Mouse (Mus musculus): ENCODE results near the gene Spem1. TPM values are rescaled to one million over a fixed set of nuclear protein-coding genes. Genes with fewer than 3 reads are reported as not detected.
A peak's percentile ranks its signal among the peaks of the same experiment; 100 is the strongest.

Gene Spem1
- polyA plus RNA-seq, 1 experiment from 2014 or later: not detected

DNA sequence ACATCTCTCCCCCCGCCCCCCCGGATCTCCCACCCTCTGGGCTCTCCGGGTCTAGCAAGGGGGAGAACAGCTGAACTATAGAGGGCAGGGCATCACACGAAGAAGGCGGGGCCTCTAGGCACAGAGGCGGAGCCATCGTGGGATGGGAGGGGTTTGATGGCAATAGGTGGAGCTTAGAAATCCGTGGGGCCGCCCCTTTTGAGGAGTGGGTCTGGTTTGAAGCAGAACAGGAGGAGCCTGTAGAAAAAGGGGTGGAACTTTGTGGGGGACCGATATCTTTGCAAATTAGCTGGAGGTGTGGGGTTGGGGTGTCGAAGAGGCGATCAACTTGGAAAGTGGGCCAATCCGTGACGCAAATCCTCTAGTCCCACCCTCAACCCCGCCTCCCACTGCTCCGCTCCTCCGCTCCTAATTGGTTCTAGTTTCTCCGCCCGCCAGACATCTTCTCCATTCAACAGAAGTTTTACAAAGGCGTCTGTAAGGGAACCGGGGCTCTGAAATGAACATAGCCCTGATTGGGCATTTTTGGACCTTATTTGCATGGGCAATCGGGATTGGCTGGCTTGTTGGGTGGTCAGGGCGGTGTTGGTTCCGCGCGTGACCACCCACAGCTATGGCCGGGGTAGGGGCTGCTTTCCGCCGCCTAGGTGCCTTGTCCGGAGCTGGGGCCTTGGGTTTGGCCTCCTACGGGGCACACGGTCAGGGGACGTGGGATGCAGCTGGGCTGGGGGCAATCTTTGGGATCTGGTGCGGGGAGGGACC is 16.2 kb upstream of the Spem1 start, which contains the start of gene Tmem256:
Gene Tmem256 (plus strand): TSS at position 563 of the 762 bp plus-strand sequence.
- ATAC-seq: peak; percentile 92
- H3K4me1 ChIP-seq (ENCODE audit: insufficient read depth): peaks cover 51% of the 10 kb centered on the region
- under 1% methylated on average over 34 of the region's 34 CpGs for WGBS (ENCODE audit: insufficient replicate concordance)

GRCm38 (mm10) chr11:69837604-69837951 is 15.6 kb upstream of the Spem1 start, which contains the start of gene Nlgn2:
TSS of gene Nlgn2 (minus strand) at chr11:69837784.
- DNase-seq (no peak), ATAC-seq (peak; percentile 27)
- peak; percentile 22; the same call in 1 of the 2 replicates for TF ChIP-seq CTCF (IDR thresholded peaks at IDR 0.05; ENCODE audit: low read depth)
- no peak for TF ChIP-seq EP300 (IDR thresholded peaks at IDR 0.05; ENCODE audit: low read depth)
- H3K4me1 ChIP-seq (ENCODE audit: insufficient read depth): peaks cover 46% of the 10 kb centered on the region
- peaks cover 39% of the 10 kb centered on the region for H3K27me3 ChIP-seq (ENCODE audit: insufficient read depth, low read length)
- H3K4me3 ChIP-seq (ENCODE audit: low read depth, low read length): peak within 1 kb of the TSS; percentile 71
- WGBS (ENCODE audit: insufficient replicate concordance): 0% methylated on average over 12 of the region's 32 CpGs
- H3K27ac ChIP-seq (ENCODE audit: low read depth): peak within 1 kb of the TSS; percentile 93
- 0 out of 2 replicates have a peak, but pooled peaks cover 4% of the 10 kb centered on the region for H3K36me3 ChIP-seq (replicated peaks; ENCODE audit: insufficient read depth, low read length)
- peak within 1 kb of the TSS; percentile 79 for H3K9ac ChIP-seq (replicated peaks)
- H3K9me3 ChIP-seq (ENCODE audit: low read length): no peaks in the 10 kb centered on the region
- H3K4me2 ChIP-seq (ENCODE audit: low read depth, low read length): peak within 1 kb of the TSS; percentile 99

More for the DNA sequence above, 16.2 kb upstream of the Spem1 start, which contains the start of gene Tmem256:
- Histone ChIP-seq H3K4me3 (ENCODE audit: low read depth, low read length) (peak within 1 kb of the TSS; percentile 71), H3K9ac (replicated peaks) (peak within 1 kb of the TSS; percentile 79), H3K36me3 (replicated peaks; ENCODE audit: insufficient read depth, low read length) (0 out of 2 replicates have a peak, but pooled peaks cover 2% of the 10 kb centered on the region), H3K27ac (ENCODE audit: low read depth) (peak within 1 kb of the TSS; percentile 93), H3K27me3 (ENCODE audit: insufficient read depth, low read length) (peaks cover 39% of the 10 kb centered on the region), H3K9me3 (ENCODE audit: low read length) (no peaks in the 10 kb centered on the region), H3K4me2 (ENCODE audit: low read depth, low read length) (peak within 1 kb of the TSS; percentile 99)
- TF ChIP-seq EP300 (IDR thresholded peaks at IDR 0.05; ENCODE audit: low read depth): peak; percentile 74; the same call in 1 of the 2 replicates
- TF ChIP-seq CTCF (IDR thresholded peaks at IDR 0.05; ENCODE audit: low read depth): no peak
- peak; percentile 95 for DNase-seq

DNA sequence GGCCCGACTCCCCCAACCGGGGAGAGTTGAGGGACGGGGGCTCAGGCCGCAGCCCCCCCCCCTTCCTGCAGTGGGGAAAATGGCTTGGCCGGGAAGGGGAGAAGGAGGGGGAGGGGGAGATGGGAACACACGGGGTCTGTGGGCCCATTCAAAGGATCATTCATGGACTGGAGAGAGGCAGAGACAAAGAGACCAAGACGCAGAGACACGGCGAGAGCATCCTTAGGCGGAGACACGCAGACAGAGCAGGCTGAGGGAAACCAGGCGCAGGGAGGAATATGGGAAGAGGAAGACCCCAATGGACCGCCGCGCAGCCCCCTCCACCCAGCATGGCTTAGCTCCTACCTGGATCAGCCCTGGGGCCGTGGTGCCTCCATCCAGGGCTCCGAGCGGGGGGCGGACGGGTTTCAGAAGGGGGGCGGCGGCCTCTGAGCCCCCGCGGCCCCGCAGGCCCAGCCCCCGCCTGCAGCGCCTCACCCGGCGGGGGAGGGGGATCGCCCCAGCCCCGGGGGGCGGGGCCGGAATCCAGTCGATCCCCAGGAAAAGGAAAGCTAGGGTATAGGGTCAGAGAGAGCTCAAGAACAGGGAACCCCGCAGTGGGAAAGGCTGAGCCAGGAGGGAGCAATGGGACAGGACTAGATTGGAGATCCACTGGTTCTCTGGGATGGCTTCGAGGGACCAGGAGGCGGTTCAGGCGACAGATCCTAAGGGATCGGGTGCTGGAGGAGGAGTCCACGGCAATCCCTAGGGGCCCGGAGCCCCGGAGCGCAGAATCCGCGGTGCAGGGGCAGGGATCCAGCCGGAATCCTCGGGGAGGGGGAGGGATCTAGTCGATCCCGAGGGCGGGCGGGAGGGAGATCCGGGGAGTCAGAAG is 15.0 kb upstream of the Spem1 start:
- 0 out of 2 replicates have a peak, but pooled peaks cover 4% of the 10 kb centered on the region for H3K36me3 ChIP-seq (replicated peaks; ENCODE audit: insufficient read depth, low read length)
- H3K4me3 ChIP-seq (ENCODE audit: low read depth, low read length): peak overlapping the region; percentile 71
- ATAC-seq: no peak
- DNase-seq: no peak
- peak overlapping the region; percentile 99 for H3K4me2 ChIP-seq (ENCODE audit: low read depth, low read length)
- 3% methylated on average over 38 of the region's 52 CpGs for WGBS (ENCODE audit: insufficient replicate concordance)
- peaks cover 46% of the 10 kb centered on the region for H3K4me1 ChIP-seq (ENCODE audit: insufficient read depth)
- H3K9me3 ChIP-seq (ENCODE audit: low read length): no peaks in the 10 kb centered on the region
- H3K9ac ChIP-seq (replicated peaks): peak overlapping the region; percentile 66
- H3K27me3 ChIP-seq (ENCODE audit: insufficient read depth, low read length): peaks cover 39% of the 10 kb centered on the region
- H3K27ac ChIP-seq (ENCODE audit: low read depth): 0 out of 2 replicates have a peak overlapping the region, but pooled peaks have one; percentile 12
- TF ChIP-seq EP300 (IDR thresholded peaks at IDR 0.05; ENCODE audit: low read depth): no peak
- TF ChIP-seq CTCF (IDR thresholded peaks at IDR 0.05; ENCODE audit: low read depth): no peak

- H3K4me3 ChIP-seq (ENCODE audit: low read depth, low read length): no peak overlapping the region
- H3K4me2 ChIP-seq (ENCODE audit: low read depth, low read length): no peak overlapping the region
- DNase-seq: no peak
- no peak overlapping the region for H3K9ac ChIP-seq (replicated peaks)
- peaks cover 39% of the 10 kb centered on the region for H3K27me3 ChIP-seq (ENCODE audit: insufficient read depth, low read length)
- peaks cover 46% of the 10 kb centered on the region for H3K4me1 ChIP-seq (ENCODE audit: insufficient read depth)
- no peak for ATAC-seq
- H3K36me3 ChIP-seq (replicated peaks; ENCODE audit: insufficient read depth, low read length): 0 out of 2 replicates have a peak, but pooled peaks cover 4% of the 10 kb centered on the region
- 36% methylated on average over 4 of the region's 4 CpGs for WGBS (ENCODE audit: insufficient replicate concordance)
- no peak overlapping the region for H3K27ac ChIP-seq (ENCODE audit: low read depth)
- no peak for TF ChIP-seq CTCF (IDR thresholded peaks at IDR 0.05; ENCODE audit: low read depth)
- TF ChIP-seq EP300 (IDR thresholded peaks at IDR 0.05; ENCODE audit: low read depth): no peak
- H3K9me3 ChIP-seq (ENCODE audit: low read length): no peaks in the 10 kb centered on the region
These were observed 14.0 kb upstream of the Spem1 start for GRCm38 (mm10) chr11:69835966-69836335.

- WGBS (ENCODE audit: insufficient replicate concordance): 28% methylated on average over 9 of the region's 9 CpGs
- TF ChIP-seq CTCF (IDR thresholded peaks at IDR 0.05; ENCODE audit: low read depth) (no peak), EP300 (IDR thresholded peaks at IDR 0.05; ENCODE audit: low read depth) (no peak)
- Histone ChIP-seq H3K4me3 (ENCODE audit: low read depth, low read length) (no peak overlapping the region), H3K9ac (replicated peaks) (no peak overlapping the region), H3K9me3 (ENCODE audit: low read length) (no peaks in the 10 kb centered on the region), H3K27me3 (ENCODE audit: insufficient read depth, low read length) (peaks cover 39% of the 10 kb centered on the region), H3K27ac (ENCODE audit: low read depth) (no peak overlapping the region), H3K4me1 (ENCODE audit: insufficient read depth) (peaks cover 46% of the 10 kb centered on the region), H3K4me2 (ENCODE audit: low read depth, low read length) (no peak overlapping the region), H3K36me3 (replicated peaks; ENCODE audit: insufficient read depth, low read length) (0 out of 2 replicates have a peak, but pooled peaks cover 4% of the 10 kb centered on the region)
- DNase-seq: no peak
- no peak for ATAC-seq
These were observed 13.5 kb upstream of the Spem1 start for GRCm38 (mm10) chr11:69835326-69835965.
